Comparison of ENCODE assay signal across 10 mouse cellular contexts in genomic region chr2:25865412-25865811, GRCm38 (mm10). TPM values are rescaled to one million over a fixed set of nuclear protein-coding genes. Genes with fewer than 3 reads are reported as not detected.
DNase-seq lines count a peak whose midpoint lies in the region; ATAC-seq lines count a peak whose summit lies in the region.
"Had no signal": no experiment of that assay in that cellular context is flagged by ENCODE, and none has a peak within 500 bp of the region (broad histone marks: within the 10 kb centered on the region; RNA-seq: fewer than 3 reads in every experiment).

No protein-coding gene starts in this region.

- no peak overlapping the region for H3K4me2 ChIP-seq in kidney, embryonic 16.5 days (replicated peaks; ENCODE audit: low read depth, low read length)
- H3K4me2 ChIP-seq in hindbrain, embryonic 14.5 days (replicated peaks): no peak overlapping the region
- no peak overlapping the region for H3K4me2 ChIP-seq in neural tube, embryonic 14.5 days (ENCODE audit: low read depth, low read length)
- no peak overlapping the region for H3K4me2 ChIP-seq in kidney, embryonic 14.5 days (replicated peaks; ENCODE audit: low read depth, low read length)

- no peaks in the 10 kb centered on the region for H3K9me3 ChIP-seq in kidney, embryonic 16.5 days (ENCODE audit: low read length)
- no peaks in the 10 kb centered on the region for H3K9me3 ChIP-seq in hindbrain, embryonic 14.5 days (ENCODE audit: control insufficient read depth, low read length)
- H3K9me3 ChIP-seq in neural tube, embryonic 14.5 days (ENCODE audit: control insufficient read depth, low read length): no peaks in the 10 kb centered on the region
- H3K9me3 ChIP-seq in kidney, embryonic 14.5 days (ENCODE audit: control insufficient read depth, low read length): no peaks in the 10 kb centered on the region

- no peaks in the 10 kb centered on the region for H3K36me3 ChIP-seq in kidney, embryonic 16.5 days (ENCODE audit: insufficient read depth, low read length)
- H3K36me3 ChIP-seq in hindbrain, embryonic 14.5 days (replicated peaks; ENCODE audit: control insufficient read depth, insufficient read depth): no peaks in the 10 kb centered on the region
- H3K36me3 ChIP-seq in neural tube, embryonic 14.5 days (ENCODE audit: control insufficient read depth, insufficient read depth, low read length): no peaks in the 10 kb centered on the region
- H3K36me3 ChIP-seq in kidney, embryonic 14.5 days (ENCODE audit: control insufficient read depth, insufficient read depth, low read length): no peaks in the 10 kb centered on the region

- peaks cover 14% of the 10 kb centered on the region for H3K4me1 ChIP-seq in kidney, embryonic 16.5 days (ENCODE audit: insufficient read depth, low read length)
- H3K4me1 ChIP-seq in hindbrain, embryonic 14.5 days (replicated peaks; ENCODE audit: control insufficient read depth, insufficient read depth, low read length): peaks cover 6% of the 10 kb centered on the region
- peaks cover 16% of the 10 kb centered on the region; the same call in 1 of the 2 replicates for H3K4me1 ChIP-seq in neural tube, embryonic 14.5 days (ENCODE audit: control insufficient read depth, insufficient read depth, low read length)
- peaks cover 9% of the 10 kb centered on the region for H3K4me1 ChIP-seq in kidney, embryonic 14.5 days (ENCODE audit: control insufficient read depth, insufficient read depth, low read length)

- H3K27ac ChIP-seq in kidney, embryonic 16.5 days (ENCODE audit: low read length): no peak overlapping the region
- H3K27ac ChIP-seq in hindbrain, embryonic 14.5 days: no peak overlapping the region
- H3K27ac ChIP-seq in neural tube, embryonic 14.5 days (ENCODE audit: low read depth, low read length): no peak overlapping the region
- no peak overlapping the region for H3K27ac ChIP-seq in kidney, embryonic 14.5 days (ENCODE audit: low read depth, low read length)

- 9% methylated on average over 4 of the region's 4 CpGs for WGBS in kidney, embryonic 16.5 days
- 14% methylated on average over 4 of the region's 4 CpGs for WGBS in hindbrain, embryonic 14.5 days
- 4% methylated on average over 4 of the region's 4 CpGs for WGBS in neural tube, embryonic 14.5 days
- WGBS in kidney, embryonic 14.5 days: 22% methylated on average over 4 of the region's 4 CpGs

- H3K4me3 ChIP-seq in kidney, embryonic 16.5 days (ENCODE audit: low read length): no peak overlapping the region
- no peak overlapping the region for H3K4me3 ChIP-seq in hindbrain, embryonic 14.5 days (replicated peaks; ENCODE audit: low read length)
- no peak overlapping the region for H3K4me3 ChIP-seq in neural tube, embryonic 14.5 days (ENCODE audit: low read depth, low read length)
- H3K4me3 ChIP-seq in kidney, embryonic 14.5 days (ENCODE audit: low read length): no peak overlapping the region
- H3K4me3 ChIP-seq: erythroblast, embryonic 14.5 days had no signal

- peak; percentile 44 for DNase-seq in kidney, postnatal 10 days
- DNase-seq in cerebellum, adult 8-10 months: peak; percentile 48
- peak; percentile 61 for DNase-seq in hindbrain, embryonic 14.5 days (ENCODE audit: low spot score)
- no peak for DNase-seq in ovary, postnatal 36 days (ENCODE audit: low spot score)
- DNase-seq in urinary bladder, postnatal 36 days (ENCODE audit: low spot score in 2 of 2): no peak

- no peak for ATAC-seq in kidney, embryonic 16.5 days (ENCODE audit: low FRiP score, low TSS enrichment)
- no peak for ATAC-seq in hindbrain, embryonic 14.5 days (ENCODE audit: low FRiP score)
- peak; percentile 47; the same call in 1 of the 2 replicates for ATAC-seq in neural tube, embryonic 14.5 days (ENCODE audit: low read depth)
- no peak for ATAC-seq in kidney, embryonic 14.5 days (ENCODE audit: low FRiP score, low TSS enrichment)

- H3K27me3 ChIP-seq in kidney, embryonic 16.5 days (ENCODE audit: insufficient read depth, low read length): peaks cover 25% of the 10 kb centered on the region
- peaks cover 5% of the 10 kb centered on the region; the same call in 1 of the 2 replicates for H3K27me3 ChIP-seq in hindbrain, embryonic 14.5 days (ENCODE audit: control insufficient read depth, insufficient read depth, low read length)
- no peaks in the 10 kb centered on the region; the same call in 1 of the 2 replicates for H3K27me3 ChIP-seq in neural tube, embryonic 14.5 days (ENCODE audit: control insufficient read depth, insufficient read depth, low read length)
- peaks cover 23% of the 10 kb centered on the region for H3K27me3 ChIP-seq in kidney, embryonic 14.5 days (ENCODE audit: control insufficient read depth, insufficient read depth, low read length)

- no peak overlapping the region for H3K9ac ChIP-seq in kidney, embryonic 16.5 days (replicated peaks; ENCODE audit: low read length)
- H3K9ac ChIP-seq in hindbrain, embryonic 14.5 days: no peak overlapping the region
- no peak overlapping the region for H3K9ac ChIP-seq in neural tube, embryonic 14.5 days (replicated peaks; ENCODE audit: low read depth, low read length)
- no peak overlapping the region for H3K9ac ChIP-seq in kidney, embryonic 14.5 days (ENCODE audit: low read depth, low read length)

RNA-seq across cellular contexts. Expression of gene Kcnt1, which starts 1.9 kb away (rescaled TPM):
- polyA plus RNA-seq in kidney, embryonic 16.5 days (2015; fragmentation: Nextera tagmentation; extraction: Ambion mirVana): 0.74 and 0.91 TPM in 2 replicates
- 20.4 and 20.6 TPM in 2 replicates for polyA plus RNA-seq in hindbrain, embryonic 14.5 days (2014; fragmentation: Nextera tagmentation; extraction: Ambion mirVana)
- 18.9 and 22.9 TPM in 2 replicates for polyA plus RNA-seq in neural tube, embryonic 14.5 days (2014; fragmentation: Nextera tagmentation; extraction: Ambion mirVana)
- polyA plus RNA-seq in kidney, embryonic 14.5 days (2014; fragmentation: Nextera tagmentation; extraction: Ambion mirVana): 0.07 and 0.67 TPM in 2 replicates
- polyA plus RNA-seq: erythroblast, embryonic 14.5 days had no signal

RNA-seq across cellular contexts. Expression of gene Sohlh1, which starts 18.4 kb away (rescaled TPM):
- polyA plus RNA-seq in kidney, embryonic 16.5 days (2015; fragmentation: Nextera tagmentation; extraction: Ambion mirVana): 0.24 TPM in 1 of 2 replicates, not detected in the other
- not detected in 2 replicates for polyA plus RNA-seq in hindbrain, embryonic 14.5 days (2014; fragmentation: Nextera tagmentation; extraction: Ambion mirVana)
- polyA plus RNA-seq in neural tube, embryonic 14.5 days (2014; fragmentation: Nextera tagmentation; extraction: Ambion mirVana): not detected in 2 replicates
- polyA plus RNA-seq in kidney, embryonic 14.5 days (2014; fragmentation: Nextera tagmentation; extraction: Ambion mirVana): not detected in 2 replicates
- polyA plus RNA-seq: erythroblast, embryonic 14.5 days had no signal

RNA-seq across cellular contexts. Expression of gene Lcn9, which starts 42.5 kb away (rescaled TPM):
- polyA plus RNA-seq in kidney, embryonic 16.5 days (2015; fragmentation: Nextera tagmentation; extraction: Ambion mirVana): not detected in 2 replicates
- polyA plus RNA-seq in hindbrain, embryonic 14.5 days (2014; fragmentation: Nextera tagmentation; extraction: Ambion mirVana): not detected in 2 replicates
- not detected in 2 replicates for polyA plus RNA-seq in neural tube, embryonic 14.5 days (2014; fragmentation: Nextera tagmentation; extraction: Ambion mirVana)
- not detected in 2 replicates for polyA plus RNA-seq in kidney, embryonic 14.5 days (2014; fragmentation: Nextera tagmentation; extraction: Ambion mirVana)
- polyA plus RNA-seq: erythroblast, embryonic 14.5 days; limb, embryonic 14.5 days had no signal

RNA-seq across cellular contexts. Expression of gene Glt6d1, which starts 49.8 kb away (rescaled TPM):
- not detected in 2 replicates for polyA plus RNA-seq in kidney, embryonic 16.5 days (2015; fragmentation: Nextera tagmentation; extraction: Ambion mirVana)
- polyA plus RNA-seq in hindbrain, embryonic 14.5 days (2014; fragmentation: Nextera tagmentation; extraction: Ambion mirVana): not detected in 2 replicates
- polyA plus RNA-seq in neural tube, embryonic 14.5 days (2014; fragmentation: Nextera tagmentation; extraction: Ambion mirVana): not detected in 2 replicates
- polyA plus RNA-seq in kidney, embryonic 14.5 days (2014; fragmentation: Nextera tagmentation; extraction: Ambion mirVana): not detected in 2 replicates
- polyA plus RNA-seq: erythroblast, embryonic 14.5 days; limb, embryonic 14.5 days had no signal

Comparison
In these comparisons a context has a peak if more than half of its experiments do, and no peak if none do; other contexts are left out.
1. DNase-seq: peak in kidney, postnatal 10 days (single experiment), cerebellum, adult 8-10 months (single experiment) and hindbrain, embryonic 14.5 days (single experiment); none in ovary, postnatal 36 days (single experiment) and urinary bladder, postnatal 36 days (0 of 2).
2. RNA of gene Kcnt1, which starts 1.9 kb away (polyA plus RNA-seq): 18.9 to 22.9 TPM in neural tube, embryonic 14.5 days and 20.4 to 20.6 TPM in hindbrain, embryonic 14.5 days; 0.74 to 0.91 TPM in kidney, embryonic 16.5 days and 0.07 to 0.67 TPM in kidney, embryonic 14.5 days; every median in the first group is over 10 times any median in the second.